ENCODE assay signal across 8 mouse cellular contexts in genomic region chr5:149831122-149831861, GRCm38 (mm10).
DNase-seq lines count a peak whose midpoint lies in the region; ATAC-seq and TF ChIP-seq lines count a peak whose summit lies in the region.
"Had no signal": no experiment of that assay in that cellular context is flagged by ENCODE, and none has a peak within 500 bp of the region (broad histone marks: within the 10 kb centered on the region; RNA-seq: fewer than 3 reads in every experiment).

No protein-coding gene starts in this region.

- H3K36me3 ChIP-seq in embryonic facial prominence, embryonic 11.5 days (replicated peaks; ENCODE audit: control insufficient read depth, insufficient read depth, low read depth, low read length), result no peaks in the 10 kb centered on the region
- no peaks in the 10 kb centered on the region for H3K36me3 ChIP-seq in heart, adult 2 months (ENCODE audit: control insufficient read depth, insufficient read depth, low read length)
- no peaks in the 10 kb centered on the region for H3K36me3 ChIP-seq in kidney, adult 2 months (ENCODE audit: control insufficient read depth, insufficient read depth, low read length)
- no peaks in the 10 kb centered on the region for H3K36me3 ChIP-seq in limb, embryonic 11.5 days (ENCODE audit: control insufficient read depth, insufficient read depth, low read length)
- no peaks in the 10 kb centered on the region for H3K36me3 ChIP-seq in midbrain, embryonic 12.5 days

- H3K9ac ChIP-seq in embryonic facial prominence, embryonic 11.5 days (replicated peaks; ENCODE audit: low read length), result peak overlapping the region; percentile 70
- H3K9ac ChIP-seq in heart, adult 2 months (ENCODE audit: low read depth, low read length), result no peak overlapping the region
- peak overlapping the region; percentile 51; the same call in 1 of the 2 replicates for H3K9ac ChIP-seq in limb, embryonic 11.5 days (ENCODE audit: low read length)
- peak overlapping the region; percentile 50 for H3K9ac ChIP-seq in midbrain, embryonic 12.5 days (replicated peaks)

- H3K4me1 ChIP-seq in embryonic facial prominence, embryonic 11.5 days (ENCODE audit: control insufficient read depth, insufficient read depth, low read length), result no peaks in the 10 kb centered on the region
- no peaks in the 10 kb centered on the region for H3K4me1 ChIP-seq in heart, adult 2 months (ENCODE audit: control insufficient read depth, insufficient read depth, low read length)
- H3K4me1 ChIP-seq in kidney, adult 2 months (ENCODE audit: control insufficient read depth, insufficient read depth, low read length), result no peaks in the 10 kb centered on the region
- H3K4me1 ChIP-seq in limb, embryonic 11.5 days (ENCODE audit: control insufficient read depth, insufficient read depth, low read length), result no peaks in the 10 kb centered on the region
- no peaks in the 10 kb centered on the region for H3K4me1 ChIP-seq in midbrain, embryonic 12.5 days

- H3K27ac ChIP-seq in embryonic facial prominence, embryonic 11.5 days (replicated peaks; ENCODE audit: low read depth, low read length), result no peak overlapping the region
- no peak overlapping the region for H3K27ac ChIP-seq in heart, adult 2 months
- H3K27ac ChIP-seq in kidney, adult 2 months (ENCODE audit: insufficient read depth, low read depth, low read length), result no peak overlapping the region
- no peak overlapping the region for H3K27ac ChIP-seq in limb, embryonic 11.5 days (replicated peaks; ENCODE audit: low read depth, low read length)
- no peak overlapping the region for H3K27ac ChIP-seq in midbrain, embryonic 12.5 days (replicated peaks)

- no peak for TF ChIP-seq POLR2A in heart, adult 2 months (IDR thresholded peaks at IDR 0.05; ENCODE audit: insufficient read depth, low read depth, low read length)
- TF ChIP-seq POLR2A in kidney, adult 2 months (IDR thresholded peaks at IDR 0.05; ENCODE audit: low read depth, low read length), result no peak

- DNase-seq in adrenal gland, postnatal 36 days, result peak; percentile 81 to 86
- peak; percentile 85 for DNase-seq in embryonic facial prominence, embryonic 11.5 days (ENCODE audit: low spot score)
- peak; percentile 44 to 65 for DNase-seq in heart, adult 2 months
- peak; percentile 69 for DNase-seq in kidney, adult 2 months
- peak; percentile 90 for DNase-seq in limb, embryonic 11.5 days (ENCODE audit: low spot score)
- peak; percentile 33 to 75 for DNase-seq in spleen, postnatal 10 days (ENCODE audit: low spot score in 2 of 2)

- ATAC-seq in embryonic facial prominence, embryonic 11.5 days (replicated peaks; ENCODE audit: insufficient number of reproducible peaks, low FRiP score, low TSS enrichment, low read depth), result no peak
- ATAC-seq in limb, embryonic 11.5 days (ENCODE audit: insufficient number of reproducible peaks, low FRiP score, low TSS enrichment, low read depth), result no peak
- ATAC-seq in midbrain, embryonic 12.5 days (ENCODE audit: low FRiP score, low read depth), result 0 out of 2 replicates have a peak, but pooled peaks have one; percentile 52

- H3K4me2 ChIP-seq in embryonic facial prominence, embryonic 11.5 days (ENCODE audit: low read depth, low read length), result peak overlapping the region; percentile 63
- H3K4me2 ChIP-seq in limb, embryonic 11.5 days (ENCODE audit: low read depth, severe bottlenecking), result peak overlapping the region; percentile 49
- peak overlapping the region; percentile 56 for H3K4me2 ChIP-seq in midbrain, embryonic 12.5 days (replicated peaks)

- WGBS in embryonic facial prominence, embryonic 11.5 days, result 5% methylated on average over 28 of the region's 28 CpGs
- 5% methylated on average over 28 of the region's 28 CpGs for WGBS in heart, adult 2 months
- 5% methylated on average over 28 of the region's 28 CpGs for WGBS in kidney, adult 2 months
- 4% methylated on average over 28 of the region's 28 CpGs for WGBS in limb, embryonic 11.5 days
- WGBS in midbrain, embryonic 12.5 days, result 3% methylated on average over 28 of the region's 28 CpGs

- intact Hi-C loops in heart, adult 2 months (cut with DNase I), result no loop called here

- no peaks in the 10 kb centered on the region for H3K9me3 ChIP-seq in embryonic facial prominence, embryonic 11.5 days (replicated peaks; ENCODE audit: control insufficient read depth, low read length)
- H3K9me3 ChIP-seq in limb, embryonic 11.5 days (ENCODE audit: control insufficient read depth, low read length), result no peaks in the 10 kb centered on the region
- no peaks in the 10 kb centered on the region for H3K9me3 ChIP-seq in midbrain, embryonic 12.5 days

- no peaks in the 10 kb centered on the region for H3K27me3 ChIP-seq in embryonic facial prominence, embryonic 11.5 days (ENCODE audit: control insufficient read depth, insufficient read depth, low read length)
- H3K27me3 ChIP-seq in heart, adult 2 months (ENCODE audit: control insufficient read depth, insufficient read depth, low read length), result 0 out of 2 replicates have a peak, but pooled peaks cover 2% of the 10 kb centered on the region
- H3K27me3 ChIP-seq in kidney, adult 2 months (replicated peaks; ENCODE audit: control insufficient read depth, insufficient read depth, low read length), result no peaks in the 10 kb centered on the region
- no peaks in the 10 kb centered on the region for H3K27me3 ChIP-seq in limb, embryonic 11.5 days (ENCODE audit: control insufficient read depth, insufficient read depth, low read length)
- H3K27me3 ChIP-seq in midbrain, embryonic 12.5 days, result no peaks in the 10 kb centered on the region

- peak overlapping the region; percentile 37 for H3K4me3 ChIP-seq in embryonic facial prominence, embryonic 11.5 days (ENCODE audit: low read depth, low read length)
- peak overlapping the region; percentile 26 for H3K4me3 ChIP-seq in heart, adult 2 months
- H3K4me3 ChIP-seq in kidney, adult 2 months (ENCODE audit: insufficient read depth, low read depth, low read length), result peak overlapping the region; percentile 36; the same call in 1 of the 2 replicates
- H3K4me3 ChIP-seq in limb, embryonic 11.5 days (ENCODE audit: low read depth, low read length), result peak overlapping the region; percentile 24
- H3K4me3 ChIP-seq in midbrain, embryonic 12.5 days, result peak overlapping the region; percentile 40
- H3K4me3 ChIP-seq: myocyte had no signal

- no peak for TF ChIP-seq EP300 in heart, adult 2 months (IDR thresholded peaks at IDR 0.05; ENCODE audit: insufficient read depth, low read depth, low read length)

- TF ChIP-seq CTCF in heart, adult 2 months (IDR thresholded peaks at IDR 0.05), result peak; percentile 90
- TF ChIP-seq CTCF in kidney, adult 2 months (conservative IDR thresholded peaks at IDR 0.05; ENCODE audit: insufficient read depth, insufficient read length, low read depth, low read length), result peak; percentile 88

- no peaks in the 10 kb centered on the region for H3K79me2 ChIP-seq in heart, adult 2 months (replicated peaks; ENCODE audit: control insufficient read depth, insufficient read depth, low read length)
